7 mouse cellular contexts compared by ENCODE assay signal in genomic region chr10:18329096-18330038, GRCm38 (mm10). TPM values are rescaled to one million over a fixed set of nuclear protein-coding genes. Genes with fewer than 3 reads are reported as not detected.
A peak's percentile ranks its signal among the peaks of the same experiment; 100 is the strongest.
DNase-seq lines count a peak whose midpoint lies in the region; ATAC-seq and TF ChIP-seq lines count a peak whose summit lies in the region.

No protein-coding gene starts in this region.

- WGBS in forebrain, embryonic 16.5 days: 4% methylated on average over 21 of the region's 23 CpGs
- 3% methylated on average over 23 of the region's 23 CpGs for WGBS in hindbrain, embryonic 10.5 days
- 10% methylated on average over 21 of the region's 23 CpGs for WGBS in limb, embryonic 13.5 days
- 5% methylated on average over 22 of the region's 23 CpGs for WGBS in midbrain, postnatal 0 days

- peak; percentile 84 to 91 for DNase-seq in adrenal gland, adult (ENCODE audit: inconsistent age in 2 of 2, low spot score in 1 of 2)
- DNase-seq in cerebellum, adult 11-12 months: peak; percentile 10
- DNase-seq in hindbrain, embryonic 10.5 days (ENCODE audit: low spot score): peak; percentile 53
- peak; percentile 43 for DNase-seq in midbrain, postnatal 0 days (ENCODE audit: low spot score)

- H3K4me2 ChIP-seq in forebrain, embryonic 16.5 days (ENCODE audit: low read length): peak overlapping the region; percentile 58
- H3K4me2 ChIP-seq in limb, embryonic 13.5 days (replicated peaks): peak overlapping the region; percentile 69
- peak overlapping the region; percentile 55 for H3K4me2 ChIP-seq in midbrain, postnatal 0 days (ENCODE audit: low read depth, low read length, poor library complexity, severe bottlenecking)

- H3K9me3 ChIP-seq in forebrain, embryonic 16.5 days (ENCODE audit: control insufficient read depth, low read length): no peaks in the 10 kb centered on the region
- no peaks in the 10 kb centered on the region for H3K9me3 ChIP-seq in hindbrain, embryonic 10.5 days
- no peaks in the 10 kb centered on the region for H3K9me3 ChIP-seq in limb, embryonic 13.5 days
- H3K9me3 ChIP-seq in midbrain, postnatal 0 days (ENCODE audit: low read length): no peaks in the 10 kb centered on the region

- no peak for TF ChIP-seq CTCF in midbrain, postnatal 0 days (IDR thresholded peaks at IDR 0.05)

- no peaks in the 10 kb centered on the region for H3K27me3 ChIP-seq in forebrain, embryonic 16.5 days (replicated peaks; ENCODE audit: control insufficient read depth, insufficient read depth, low read length)
- H3K27me3 ChIP-seq in hindbrain, embryonic 10.5 days (ENCODE audit: insufficient read depth, poor library complexity, severe bottlenecking): no peaks in the 10 kb centered on the region
- H3K27me3 ChIP-seq in limb, embryonic 13.5 days: no peaks in the 10 kb centered on the region
- H3K27me3 ChIP-seq in midbrain, postnatal 0 days (ENCODE audit: insufficient read depth, low read length): no peaks in the 10 kb centered on the region

- peaks cover 9% of the 10 kb centered on the region for H3K4me1 ChIP-seq in forebrain, embryonic 16.5 days (replicated peaks; ENCODE audit: control insufficient read depth, insufficient read depth, low read length)
- H3K4me1 ChIP-seq in hindbrain, embryonic 10.5 days (replicated peaks): peaks cover 58% of the 10 kb centered on the region
- peaks cover 13% of the 10 kb centered on the region for H3K4me1 ChIP-seq in limb, embryonic 13.5 days
- no peaks in the 10 kb centered on the region for H3K4me1 ChIP-seq in midbrain, postnatal 0 days (ENCODE audit: insufficient read depth, low read length)

- no peaks in the 10 kb centered on the region for H3K36me3 ChIP-seq in forebrain, embryonic 16.5 days (ENCODE audit: control insufficient read depth, insufficient read depth)
- no peaks in the 10 kb centered on the region for H3K36me3 ChIP-seq in hindbrain, embryonic 10.5 days
- no peaks in the 10 kb centered on the region for H3K36me3 ChIP-seq in limb, embryonic 13.5 days
- H3K36me3 ChIP-seq in midbrain, postnatal 0 days (ENCODE audit: insufficient read depth, low read length): no peaks in the 10 kb centered on the region

- peak overlapping the region; percentile 34 for H3K4me3 ChIP-seq in forebrain, embryonic 16.5 days (replicated peaks; ENCODE audit: low read length)
- H3K4me3 ChIP-seq in hindbrain, embryonic 10.5 days: peak overlapping the region; percentile 44
- H3K4me3 ChIP-seq in limb, embryonic 13.5 days: peak overlapping the region; percentile 37
- peak overlapping the region; percentile 32 for H3K4me3 ChIP-seq in midbrain, postnatal 0 days (ENCODE audit: low read depth, low read length)

- peak overlapping the region; percentile 58 for H3K9ac ChIP-seq in forebrain, embryonic 16.5 days (replicated peaks; ENCODE audit: low read depth, low read length)
- peak overlapping the region; percentile 65 for H3K9ac ChIP-seq in limb, embryonic 13.5 days
- 0 out of 2 replicates have a peak overlapping the region, but pooled peaks have one; percentile 14 for H3K9ac ChIP-seq in midbrain, postnatal 0 days (replicated peaks; ENCODE audit: low read length, poor library complexity, severe bottlenecking)

- ATAC-seq in forebrain, embryonic 16.5 days: peak; percentile 69
- peak; percentile 44; the same call in 1 of the 2 replicates for ATAC-seq in limb, embryonic 13.5 days (ENCODE audit: low FRiP score, low read depth)
- peak; percentile 28; the same call in 1 of the 2 replicates for ATAC-seq in midbrain, postnatal 0 days (ENCODE audit: low FRiP score)
- ATAC-seq in erythroblast, adult 5-6 weeks (replicated peaks; ENCODE audit: low FRiP score, poor library complexity, severe bottlenecking): no peak

- H3K27ac ChIP-seq in forebrain, embryonic 16.5 days (ENCODE audit: low read length): no peak overlapping the region
- peak overlapping the region; percentile 90 for H3K27ac ChIP-seq in hindbrain, embryonic 10.5 days
- no peak overlapping the region; the same call in 1 of the 2 replicates for H3K27ac ChIP-seq in limb, embryonic 13.5 days
- peak overlapping the region; percentile 27; the same call in 1 of the 2 replicates for H3K27ac ChIP-seq in midbrain, postnatal 0 days (ENCODE audit: low read depth, low read length)

RNA-seq across cellular contexts. Expression of gene Nhsl1, which starts 10.6 kb away (rescaled TPM):
- 16.9 and 17.4 TPM in 2 replicates for polyA plus RNA-seq in forebrain, embryonic 16.5 days (2015; fragmentation: Nextera tagmentation; extraction: Ambion mirVana)
- 15.2 and 15.7 TPM in 2 replicates for polyA plus RNA-seq in hindbrain, embryonic 10.5 days (2016; fragmentation: Nextera tagmentation; extraction: Ambion mirVana)
- polyA plus RNA-seq in limb, embryonic 13.5 days (2015; fragmentation: Nextera tagmentation; extraction: Ambion mirVana): 8.1 and 8.6 TPM in 2 replicates
- total RNA-seq in midbrain, postnatal 0 days (2014; rRNA removed): 16.0 and 18.0 TPM in 2 replicates
- polyA plus RNA-seq in midbrain, postnatal 0 days (2015; fragmentation: Nextera tagmentation; extraction: Ambion mirVana): 6.7 and 7.2 TPM in 2 replicates
- not detected in 2 replicates for total RNA-seq in erythroblast, adult 5-6 weeks (2015; ENCODE audit: low replicate concordance)
- total RNA-seq in erythroblast, adult 5-6 weeks (2017; ENCODE audit: low replicate concordance): 1.7 TPM in 1 of 2 replicates, not detected in the other

Comparison
In these comparisons a context has a peak if more than half of its experiments do, and no peak if none do; other contexts are left out.
1. DNase-seq: peak in every context shown above with its lines; median percentile 88 in adrenal gland, adult; 53 in hindbrain, embryonic 10.5 days; 43 in midbrain, postnatal 0 days; 10 in cerebellum, adult 11-12 months.
2. H3K27ac ChIP-seq: peak in hindbrain, embryonic 10.5 days (single experiment) and midbrain, postnatal 0 days (single experiment); none in forebrain, embryonic 16.5 days (single experiment) and limb, embryonic 13.5 days (single experiment).
3. H3K9ac ChIP-seq: peak in every context shown above with its lines; median percentile 65 in limb, embryonic 13.5 days; 58 in forebrain, embryonic 16.5 days; 14 in midbrain, postnatal 0 days.
4. Peak in every context shown above with its lines, with median percentiles within 50 percentile points of each other: H3K4me2 ChIP-seq and H3K4me3 ChIP-seq.